In the genomic region with DNA sequence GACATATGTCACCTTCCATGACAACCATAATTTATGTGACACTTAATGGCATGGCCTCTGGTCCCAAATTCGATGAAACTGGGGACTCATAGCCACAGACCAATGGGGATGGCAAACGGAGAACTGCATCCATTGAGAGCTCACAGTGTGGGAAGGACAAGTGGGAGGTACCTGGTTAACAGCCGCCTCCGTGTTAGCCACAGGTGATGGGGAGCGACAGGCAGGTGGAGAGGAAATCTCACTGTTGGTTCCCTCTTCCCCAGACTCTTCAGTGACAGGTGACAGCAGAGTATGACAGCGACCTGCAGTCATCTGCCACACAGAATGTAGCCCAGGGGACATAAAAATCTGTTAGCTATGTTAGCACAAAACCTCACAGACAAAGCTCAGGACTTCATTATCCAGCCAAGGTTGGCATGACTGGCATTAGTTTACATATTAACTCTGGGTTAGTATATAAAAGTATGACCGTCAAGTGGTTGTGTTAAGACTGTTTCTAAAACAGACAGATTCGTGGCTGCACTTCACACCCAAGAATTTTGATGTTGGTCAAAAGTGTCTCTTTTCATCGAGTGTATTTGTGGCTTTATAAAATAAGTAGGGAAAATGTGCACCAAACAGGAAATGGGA, we compare ENCODE assay signal across 16 mouse cellular contexts.
DNase-seq lines count a peak whose midpoint lies in the region; ATAC-seq and TF ChIP-seq lines count a peak whose summit lies in the region.
"Had no signal": no experiment of that assay in that cellular context is flagged by ENCODE, and none has a peak within 500 bp of the region (broad histone marks: within the 10 kb centered on the region; RNA-seq: fewer than 3 reads in every experiment).

No protein-coding gene starts in this region.

- DNase-seq in heart, adult 11 months: peak; percentile 83
- no peak for DNase-seq in heart, adult 8-10 months (ENCODE audit: low spot score)
- DNase-seq in kidney, adult 2 months: peak; percentile 73
- DNase-seq in brain, adult 2 months (ENCODE audit: low read depth, low spot score): peak; percentile 66
- peak; percentile 8 to 37 for DNase-seq in kidney, postnatal 36 days
- no peak for DNase-seq in right cerebral cortex, postnatal 36 days (ENCODE audit: low spot score in 2 of 2)
- no peak for DNase-seq in urinary bladder, postnatal 4 days (ENCODE audit: low spot score in 2 of 2)
- DNase-seq: adrenal gland, adult 8-10 months; cerebellum, adult 11-12 months; gastrocnemius, postnatal 10 days; lung, adult 18-20 months; lung, postnatal 4 days; thymus, postnatal 4 days had no signal

- no peaks in the 10 kb centered on the region for H3K27me3 ChIP-seq in kidney, adult 2 months (replicated peaks; ENCODE audit: control insufficient read depth, insufficient read depth, low read length)
- no peaks in the 10 kb centered on the region for H3K27me3 ChIP-seq in kidney, embryonic 14.5 days (ENCODE audit: control insufficient read depth, insufficient read depth, low read length)

- H3K27ac ChIP-seq in kidney, adult 2 months (ENCODE audit: insufficient read depth, low read depth, low read length): no peak overlapping the region
- no peak overlapping the region for H3K27ac ChIP-seq in kidney, embryonic 14.5 days (ENCODE audit: low read depth, low read length)
- H3K27ac ChIP-seq: heart, embryonic 10.5 days had no signal

- peaks cover 5% of the 10 kb centered on the region; the same call in 1 of the 2 replicates for H3K9me3 ChIP-seq in kidney, embryonic 14.5 days (ENCODE audit: control insufficient read depth, low read length)
- H3K9me3 ChIP-seq: heart, embryonic 10.5 days had no signal

- TF ChIP-seq CTCF in kidney, adult 2 months (conservative IDR thresholded peaks at IDR 0.05; ENCODE audit: insufficient read depth, insufficient read length, low read depth, low read length): no peak

- H3K36me3 ChIP-seq in kidney, adult 2 months (ENCODE audit: control insufficient read depth, insufficient read depth, low read length): no peaks in the 10 kb centered on the region
- no peaks in the 10 kb centered on the region for H3K36me3 ChIP-seq in kidney, embryonic 14.5 days (ENCODE audit: control insufficient read depth, insufficient read depth, low read length)

- no peak for TF ChIP-seq POLR2A in kidney, adult 2 months (IDR thresholded peaks at IDR 0.05; ENCODE audit: low read depth, low read length)

- no peak overlapping the region for H3K4me3 ChIP-seq in kidney, adult 2 months (ENCODE audit: insufficient read depth, low read depth, low read length)
- H3K4me3 ChIP-seq in kidney, embryonic 14.5 days (ENCODE audit: low read length): no peak overlapping the region
- H3K4me3 ChIP-seq: heart, embryonic 10.5 days had no signal

- H3K9ac ChIP-seq in kidney, embryonic 14.5 days (ENCODE audit: low read depth, low read length): no peak overlapping the region

- 44% methylated on average over 9 of the region's 9 CpGs for WGBS in kidney, adult 2 months
- 74% methylated on average over 9 of the region's 9 CpGs for WGBS in kidney, embryonic 14.5 days

- no peak overlapping the region for H3K4me2 ChIP-seq in kidney, embryonic 14.5 days (replicated peaks; ENCODE audit: low read depth, low read length)
- H3K4me2 ChIP-seq: midbrain, embryonic 11.5 days had no signal

- no peak for ATAC-seq in kidney, embryonic 14.5 days (ENCODE audit: low FRiP score, low TSS enrichment)

- peaks cover 5% of the 10 kb centered on the region; the same call in 1 of the 2 replicates for H3K4me1 ChIP-seq in kidney, adult 2 months (ENCODE audit: control insufficient read depth, insufficient read depth, low read length)
- 0 out of 2 replicates have a peak, but pooled peaks cover 7% of the 10 kb centered on the region for H3K4me1 ChIP-seq in kidney, embryonic 14.5 days (ENCODE audit: control insufficient read depth, insufficient read depth, low read length)

Comparison
In these comparisons a context has a peak if more than half of its experiments do, and no peak if none do; other contexts are left out.
1. DNase-seq: peak in heart, adult 11 months (single experiment), kidney, adult 2 months (single experiment), brain, adult 2 months (single experiment) and kidney, postnatal 36 days (2 of 2); none in heart, adult 8-10 months (single experiment), right cerebral cortex, postnatal 36 days (0 of 2) and urinary bladder, postnatal 4 days (0 of 2).